Mouse (Mus musculus) kidney, embryonic 14.5 days (tissue): ENCODE data around the gene 2210011C24Rik. TPM values are rescaled to one million over a fixed set of nuclear protein-coding genes. Genes with fewer than 3 reads are reported as not detected.
"Not testable (repeated sequence)": the region's sequence is repeated elsewhere in the genome, so short reads cannot be mapped to it uniquely, and the experiment has no call there.

Experiments
- ATAC-seq: fragments of 200-750 bp; cut with Nextera tagmentation; 2 replicates; pipeline ENCODE4 v1.8.0; 2017; ENCODE audit warnings: moderate number of reproducible peaks, mild to moderate bottlenecking, moderate TSS enrichment, moderate library complexity; ENCODE audit not compliant: low FRiP score, low TSS enrichment
- H3K27ac ChIP-seq: fragments of 300-500 bp; sonication (generic); 2 replicates; pipeline ENCODE4 v1.5.1; 2014; ENCODE audit warnings: low read depth, mild to moderate bottlenecking, low read length, moderate library complexity, mixed read lengths
- H3K27me3 ChIP-seq: fragments of 300-500 bp; sonication (generic); 2 replicates; pipeline ENCODE4 v1.6.1; 2014; ENCODE audit warnings: mild to moderate bottlenecking, low read length; ENCODE audit not compliant: control insufficient read depth, insufficient read depth
- H3K36me3 ChIP-seq: fragments of 300-500 bp; sonication (generic); 2 replicates; pipeline ENCODE4 v1.6.1; 2014; ENCODE audit warnings: low read length, mixed read lengths; ENCODE audit not compliant: control insufficient read depth, insufficient read depth
- H3K4me1 ChIP-seq: fragments of 300-500 bp; sonication (generic); 2 replicates; pipeline ENCODE4 v1.6.1; 2014; ENCODE audit warnings: low read length, mixed read lengths; ENCODE audit not compliant: control insufficient read depth, insufficient read depth
- H3K4me2 ChIP-seq: fragments of 300-500 bp; sonication (generic); replicated peaks from 2 replicates; pipeline ENCODE4 v1.6.1; 2014; ENCODE audit warnings: low read depth, mild to moderate bottlenecking, low read length
- H3K4me3 ChIP-seq: fragments of 300-500 bp; sonication (generic); 2 replicates; pipeline ENCODE4 v1.5.1; 2014; ENCODE audit warnings: mild to moderate bottlenecking, low read length
- H3K9ac ChIP-seq: fragments of 300-500 bp; sonication (generic); 2 replicates; pipeline ENCODE4 v1.6.1; 2014; ENCODE audit warnings: low read depth, mild to moderate bottlenecking, low read length, moderate library complexity
- H3K9me3 ChIP-seq: fragments of 300-500 bp; sonication (generic); 2 replicates; pipeline ENCODE4 v1.6.1; 2016; ENCODE audit warnings: low read length; ENCODE audit not compliant: control insufficient read depth
- WGBS: fragments of 180-500 bp; shearing (Covaris S2); extraction: QIAGEN DNeasy Blood & Tissue Kit; methylation state at CpG from one replicate; pipeline ENCODE4 v1.1.7; 2014; 5-methylcytosine and 5-hydroxymethylcytosine counted together
- polyA plus RNA-seq: library from polyadenylated mRNA; unstranded; fragments of >200 nt; fragmentation: Nextera tagmentation; extraction: Ambion mirVana; gene quantifications from 2 replicates; pipeline ENCODE4 v1.2.1, GENCODE M21; 2014

2210011C24Rik gene
- polyA plus RNA-seq, 1 experiment from 2014 or later: 5.7 TPM

GRCm38 (mm10) chr8:84010625-84011611 lies 1.1 kb downstream of the 2210011C24Rik start:
- Histone ChIP-seq H3K4me3 (peak overlapping the region; percentile 53), H3K9me3 (no peaks in the 10 kb centered on the region), H3K4me2 (peak overlapping the region; percentile 96), H3K27me3 (peaks cover 35% of the 10 kb centered on the region), H3K36me3 (no peaks in the 10 kb centered on the region), H3K9ac (peak overlapping the region; percentile 64), H3K27ac (no peak overlapping the region), H3K4me1 (peaks cover 26% of the 10 kb centered on the region)
- ATAC-seq: peak; percentile 17; the same call in 1 of the 2 replicates
- WGBS: under 1% methylated on average over 83 of the region's 83 CpGs

DNA sequence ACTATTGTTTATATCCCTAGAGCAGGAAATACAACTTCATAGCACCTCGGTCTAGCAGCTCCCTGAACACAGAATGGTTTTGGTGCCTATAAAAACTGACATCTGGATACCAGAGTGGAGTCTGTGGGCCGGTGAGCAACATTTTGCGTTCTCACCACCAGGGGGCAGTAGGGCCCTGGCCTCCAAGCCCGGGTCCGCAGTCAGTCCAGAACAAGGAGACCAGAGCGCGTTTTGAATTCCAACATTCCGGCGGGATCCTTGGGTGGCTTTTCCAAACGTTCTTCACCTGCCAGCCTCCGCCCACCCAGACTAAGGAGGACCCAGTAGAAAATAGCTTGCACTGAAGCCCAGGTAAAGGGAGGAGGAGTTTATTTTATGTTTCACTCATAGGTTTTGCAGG lies 2.1 kb downstream of the 2210011C24Rik start:
- no peak overlapping the region for H3K9ac ChIP-seq
- peak; percentile 25; the same call in 1 of the 2 replicates for ATAC-seq
- peaks cover 26% of the 10 kb centered on the region for H3K4me1 ChIP-seq
- H3K9me3 ChIP-seq: no peaks in the 10 kb centered on the region
- no peak overlapping the region for H3K4me2 ChIP-seq
- H3K4me3 ChIP-seq: no peak overlapping the region
- no peaks in the 10 kb centered on the region for H3K36me3 ChIP-seq
- WGBS: 1% methylated on average over 11 of the region's 11 CpGs
- H3K27me3 ChIP-seq: peaks cover 35% of the 10 kb centered on the region
- no peak overlapping the region for H3K27ac ChIP-seq

DNA sequence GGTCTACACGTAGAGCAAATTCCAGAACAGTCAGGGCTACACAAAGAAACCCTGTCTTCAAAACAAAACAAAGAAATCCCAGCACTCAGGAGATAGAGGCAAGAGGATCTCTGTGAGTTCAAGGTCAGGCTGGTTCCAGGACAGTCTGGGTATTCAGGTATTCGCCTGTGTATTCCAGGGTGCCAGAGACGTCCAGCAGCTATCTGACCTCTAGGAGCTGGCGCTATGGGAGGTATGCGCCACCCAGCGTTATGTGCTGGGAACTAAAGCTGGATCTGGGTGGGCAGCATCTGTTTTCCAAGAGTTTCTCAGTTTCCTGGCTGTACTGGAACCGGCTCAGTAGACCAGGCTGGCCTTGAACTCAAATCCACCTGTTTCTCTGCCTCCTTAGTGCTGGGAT lies 3.6 kb downstream of the 2210011C24Rik start:
- Histone ChIP-seq H3K4me1 (peaks cover 32% of the 10 kb centered on the region), H3K27ac (no peak overlapping the region), H3K4me2 (no peak overlapping the region), H3K9ac (no peak overlapping the region), H3K4me3 (no peak overlapping the region), H3K27me3 (peaks cover 34% of the 10 kb centered on the region), H3K36me3 (no peaks in the 10 kb centered on the region), H3K9me3 (no peaks in the 10 kb centered on the region)
- no peak for ATAC-seq
- WGBS: 32% methylated on average over 7 of the region's 7 CpGs

GRCm38 (mm10) chr8:84005502-84005901 lies 6.5 kb downstream of the 2210011C24Rik start:
- ATAC-seq, H3K9me3 ChIP-seq, H3K27ac ChIP-seq, H3K9ac ChIP-seq, H3K36me3 ChIP-seq, H3K27me3 ChIP-seq, H3K4me3 ChIP-seq, H3K4me2 ChIP-seq: not testable (repeated sequence)
- 94% methylated on average over 7 of the region's 7 CpGs for WGBS
- H3K4me1 ChIP-seq: peaks cover 12% of the 10 kb centered on the region; the same call in 1 of the 2 replicates

DNA sequence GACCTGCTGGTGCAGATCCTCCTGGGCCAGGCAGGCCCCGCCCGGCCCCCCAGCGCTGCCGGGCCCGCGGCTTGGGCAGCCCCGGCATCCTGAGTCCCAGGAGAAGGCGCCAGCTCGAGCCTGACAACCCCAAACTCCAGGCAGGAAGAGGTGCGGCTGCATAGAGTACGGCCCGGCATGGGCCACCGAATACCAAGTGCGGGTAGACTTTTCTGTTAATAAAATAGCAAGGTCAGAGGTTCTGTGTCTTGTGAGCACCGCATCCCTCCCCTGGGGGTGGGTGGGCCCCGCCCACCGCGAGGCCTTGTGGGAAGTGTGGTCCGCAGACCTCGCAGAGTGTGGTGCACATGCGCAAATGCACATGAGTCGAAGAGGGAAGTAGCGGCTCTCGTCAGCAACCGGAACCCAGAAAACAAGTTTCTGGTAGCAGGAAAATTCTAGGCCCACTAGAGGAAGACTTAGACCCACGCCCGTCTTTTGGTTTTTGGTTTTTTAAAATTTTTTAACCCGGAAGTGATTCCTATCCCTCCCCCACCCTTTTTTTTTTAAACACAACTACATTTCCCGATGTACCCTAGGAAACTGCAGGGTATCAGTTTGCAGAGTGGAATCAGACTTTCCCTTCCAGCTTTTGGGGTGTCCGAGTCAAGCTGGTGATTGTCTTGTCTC lies 7.3 kb downstream of the 2210011C24Rik start:
- H3K4me1 ChIP-seq: peaks cover 11% of the 10 kb centered on the region
- H3K9ac ChIP-seq: peak overlapping the region; percentile 68
- H3K4me3 ChIP-seq: peak overlapping the region; percentile 56
- peak overlapping the region; percentile 76 for H3K27ac ChIP-seq
- WGBS: under 1% methylated on average over 30 of the region's 30 CpGs
- peak; percentile 84 for ATAC-seq
- no peaks in the 10 kb centered on the region; the same call in 1 of the 2 replicates for H3K27me3 ChIP-seq
- H3K9me3 ChIP-seq: no peaks in the 10 kb centered on the region
- H3K36me3 ChIP-seq: peaks cover 15% of the 10 kb centered on the region
- H3K4me2 ChIP-seq: peak overlapping the region; percentile 81

- Histone ChIP-seq H3K4me3 (peak overlapping the region; percentile 56; the same call in 1 of the 2 replicates), H3K9ac (peak overlapping the region; percentile 68; the same call in 1 of the 2 replicates), H3K4me1 (peaks cover 20% of the 10 kb centered on the region), H3K9me3 (no peaks in the 10 kb centered on the region), H3K27ac (no peak overlapping the region), H3K4me2 (peak overlapping the region; percentile 81), H3K27me3 (no peaks in the 10 kb centered on the region; the same call in 1 of the 2 replicates), H3K36me3 (peaks cover 22% of the 10 kb centered on the region)
- WGBS: 66% methylated on average over 6 of the region's 6 CpGs
- ATAC-seq: no peak
Observed at GRCm38 (mm10) chr8:84003612-84004246, 8.2 kb downstream of the 2210011C24Rik start.

DNA sequence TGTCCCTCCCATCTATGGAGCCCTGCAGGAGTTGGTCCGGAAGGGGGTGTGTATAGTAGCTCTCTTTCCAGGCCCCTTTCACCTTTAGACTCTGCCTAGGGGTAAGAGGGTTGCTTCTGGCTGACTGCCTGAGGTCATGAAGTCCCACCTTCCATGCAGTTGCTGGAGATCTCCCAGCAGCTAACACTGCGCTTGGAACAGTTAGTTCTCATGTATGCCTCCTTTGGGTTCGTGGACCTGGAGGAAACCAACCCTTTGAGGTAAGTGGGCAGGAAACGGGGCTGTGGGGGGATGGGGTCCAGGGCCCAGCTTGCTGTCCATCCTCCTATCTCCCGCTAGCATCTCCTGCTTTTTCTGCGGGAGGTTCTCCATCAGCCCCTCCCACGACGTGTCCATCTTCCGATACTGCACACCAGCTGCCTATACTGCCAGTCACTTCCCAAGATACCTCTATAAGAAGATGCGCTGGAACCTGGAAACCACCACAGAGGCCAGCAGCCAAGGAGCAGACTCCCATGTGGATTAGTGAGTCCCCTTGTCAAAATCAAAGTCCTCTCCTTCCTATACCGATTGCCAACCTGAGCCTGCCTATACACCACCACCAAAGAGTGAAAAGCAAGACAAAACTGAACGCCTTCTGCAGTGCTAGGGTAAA lies 8.9 kb downstream of the 2210011C24Rik start:
- no peaks in the 10 kb centered on the region; the same call in 1 of the 2 replicates for H3K27me3 ChIP-seq
- peaks cover 22% of the 10 kb centered on the region for H3K36me3 ChIP-seq
- 65% methylated on average over 12 of the region's 12 CpGs for whole genome bisulfite sequencing
- no peak overlapping the region for H3K27ac ChIP-seq
- ATAC-seq: no peak
- no peak overlapping the region for H3K4me3 ChIP-seq
- H3K4me1 ChIP-seq: peaks cover 21% of the 10 kb centered on the region
- H3K9ac ChIP-seq: no peak overlapping the region
- H3K9me3 ChIP-seq: no peaks in the 10 kb centered on the region
- no peak overlapping the region for H3K4me2 ChIP-seq

GRCm38 (mm10) chr8:84001281-84002000 lies 10.5 kb downstream of the 2210011C24Rik start, which contains the start of gene 1700067K01Rik:
1700067K01Rik (plus strand) TSS chr8:84001502.
- H3K27me3 ChIP-seq: no peaks in the 10 kb centered on the region; the same call in 1 of the 2 replicates
- no peak within 1 kb of the TSS for H3K4me3 ChIP-seq
- H3K4me1 ChIP-seq: peaks cover 21% of the 10 kb centered on the region
- peak within 1 kb of the TSS; percentile 12; the same call in 1 of the 2 replicates for H3K4me2 ChIP-seq
- peaks cover 22% of the 10 kb centered on the region for H3K36me3 ChIP-seq
- 29% methylated on average over 61 of the region's 61 CpGs for WGBS
- no peaks in the 10 kb centered on the region for H3K9me3 ChIP-seq
- H3K27ac ChIP-seq: no peak within 1 kb of the TSS
- H3K9ac ChIP-seq: peak within 1 kb of the TSS; percentile 15; the same call in 1 of the 2 replicates
- no peak for ATAC-seq
